Mouse (Mus musculus) stomach, postnatal 0 days (tissue): ENCODE results near the gene Tekt1. TPM values are rescaled to one million over a fixed set of nuclear protein-coding genes. Genes with fewer than 3 reads are reported as not detected.
A peak's percentile ranks its signal among the peaks of the same experiment; 100 is the strongest.

Source experiments
- ATAC-seq: fragments of 200-750 bp; cut with Nextera tagmentation; 2 replicates; pipeline ENCODE4 v1.8.0; 2017; ENCODE audit not compliant: low FRiP score, low TSS enrichment
- DNase-seq: peaks from one replicate; pipeline ENCODE4 v3.0.0-alpha.2; 2016; ENCODE audit warnings: low spot score
- H3K27ac ChIP-seq: fragments of 300-500 bp; sonication (generic); replicated peaks from 2 replicates; pipeline ENCODE4 v1.5.1; 2014; ENCODE audit warnings: mild to moderate bottlenecking, control low read depth
- H3K27me3 ChIP-seq: fragments of 300-500 bp; sonication (generic); 2 replicates; pipeline ENCODE4 v1.6.1; 2014; ENCODE audit warnings: low read length; ENCODE audit not compliant: control insufficient read depth, insufficient read depth
- H3K36me3 ChIP-seq: fragments of 300-500 bp; sonication (generic); 2 replicates; pipeline ENCODE4 v1.6.1; 2014; ENCODE audit warnings: low read length, mixed read lengths; ENCODE audit not compliant: control insufficient read depth, insufficient read depth
- H3K4me1 ChIP-seq: fragments of 300-500 bp; sonication (generic); replicated peaks from 2 replicates; pipeline ENCODE4 v1.6.1; 2014; ENCODE audit warnings: antibody characterized with exemption; ENCODE audit not compliant: control insufficient read depth, insufficient read depth
- H3K4me2 ChIP-seq: fragments of 300-500 bp; sonication (generic); replicated peaks from 2 replicates; pipeline ENCODE4 v1.6.1; 2014; ENCODE audit warnings: low read depth, mild to moderate bottlenecking, control low read depth, moderate library complexity
- H3K4me3 ChIP-seq: fragments of 300-500 bp; sonication (generic); 2 replicates; pipeline ENCODE4 v1.5.1; 2014; ENCODE audit warnings: low read depth, low read length, control low read depth
- H3K9ac ChIP-seq: fragments of 300-500 bp; sonication (generic); 2 replicates; pipeline ENCODE4 v1.6.1; 2014; ENCODE audit warnings: mild to moderate bottlenecking, low read length, control low read depth, mixed read lengths
- H3K9me3 ChIP-seq: fragments of 300-500 bp; sonication (generic); 2 replicates; pipeline ENCODE4 v1.6.1; 2016; ENCODE audit warnings: low read length; ENCODE audit not compliant: control insufficient read depth
- CTCF ChIP-seq: IDR thresholded peaks from 2 replicates; pipeline ENCODE4 v1.5.1; 2016; ENCODE audit warnings: antibody characterized with exemption, low read depth, mild to moderate bottlenecking, moderate library complexity
- EP300 ChIP-seq: optimal IDR thresholded peaks from 2 replicates; pipeline ENCODE3; 2016; ENCODE audit warnings: antibody characterized with exemption
- WGBS: fragments of 180-500 bp; shearing (Covaris S2); extraction: QIAGEN DNeasy Blood & Tissue Kit; methylation state at CpG from one replicate; pipeline ENCODE4 v1.1.7; 2014; 5-methylcytosine and 5-hydroxymethylcytosine counted together
- microRNA-seq: library from miRNA; unstranded; fragments of <30 nt; microRNA quantifications from one replicate; pipeline ENCODE4, GENCODE M21; 2016
- polyA plus RNA-seq: library from polyadenylated mRNA; unstranded; fragments of >200 nt; fragmentation: Nextera tagmentation; extraction: Ambion mirVana; gene quantifications from 2 replicates; pipeline ENCODE4 v1.2.1, GENCODE M21; 2015

The Tekt1 gene
- polyA plus RNA-seq, 1 experiment from 2014 or later = not detected

DNA sequence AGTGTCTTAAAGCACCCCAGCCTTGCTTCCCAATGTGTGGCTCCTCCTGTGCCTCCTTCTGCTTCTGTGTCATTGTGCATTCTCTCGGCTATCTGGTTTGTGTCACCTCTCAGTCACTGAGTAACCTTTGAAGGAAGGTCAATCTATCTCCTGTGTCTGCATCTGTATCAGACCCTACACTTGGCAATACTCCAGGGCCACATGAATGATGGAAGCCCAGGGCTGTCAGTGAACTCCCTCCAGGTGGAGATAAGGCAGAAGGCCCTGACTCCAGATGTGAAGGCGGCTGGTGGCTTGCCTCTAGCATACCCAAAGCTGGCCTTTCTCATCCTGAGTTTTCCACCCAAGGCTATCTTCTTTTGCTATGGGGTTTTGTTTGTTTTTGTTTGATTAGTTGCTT, 53.3 kb downstream of the Tekt1 start:
- Histone ChIP-seq H3K36me3 (no peaks in the 10 kb centered on the region), H3K27ac (no peak overlapping the region), H3K4me3 (no peak overlapping the region), H3K9ac (no peak overlapping the region), H3K4me2 (no peak overlapping the region), H3K27me3 (no peaks in the 10 kb centered on the region), H3K4me1 (no peaks in the 10 kb centered on the region), H3K9me3 (no peaks in the 10 kb centered on the region)
- no peak for ATAC-seq
- no peak for DNase-seq
- TF ChIP-seq CTCF (no peak), EP300 (no peak)
- WGBS = 51% methylated on average over 2 of the region's 2 CpGs

GRCm38 (mm10) chr11:72307461-72307860, 54.8 kb downstream of the Tekt1 start:
- H3K9ac ChIP-seq = no peak overlapping the region
- H3K36me3 ChIP-seq = no peaks in the 10 kb centered on the region
- WGBS = 87% methylated on average over 5 of the region's 5 CpGs
- H3K4me1 ChIP-seq = no peaks in the 10 kb centered on the region
- no peaks in the 10 kb centered on the region for H3K9me3 ChIP-seq
- H3K4me2 ChIP-seq = no peak overlapping the region
- H3K4me3 ChIP-seq = no peak overlapping the region
- H3K27ac ChIP-seq = no peak overlapping the region
- TF ChIP-seq EP300 = no peak
- no peak for TF ChIP-seq CTCF
- no peaks in the 10 kb centered on the region for H3K27me3 ChIP-seq
- DNase-seq = no peak
- no peak for ATAC-seq

DNA sequence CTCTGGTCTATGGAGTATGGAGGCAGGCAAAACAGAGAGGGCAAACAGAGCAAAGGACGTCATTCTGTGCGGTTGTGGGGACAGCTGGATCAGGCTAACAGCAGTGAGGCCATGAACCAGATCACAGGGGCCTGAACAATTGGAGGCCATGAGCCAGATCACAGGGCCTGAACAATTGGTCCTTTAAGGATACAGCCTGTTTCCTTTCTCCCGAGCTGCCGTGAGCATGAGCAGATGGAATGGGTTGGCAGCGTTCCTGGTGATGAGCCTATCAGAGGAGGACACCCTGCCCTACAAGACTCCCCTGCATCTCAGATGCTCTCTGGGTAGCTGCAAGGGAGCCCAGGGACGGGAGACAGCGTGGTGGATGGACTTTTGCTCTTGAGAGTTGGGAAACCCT, 60.0 kb downstream of the Tekt1 start:
- Histone ChIP-seq H3K4me2 (peak overlapping the region; percentile 61), H3K4me3 (peak overlapping the region; percentile 43), H3K36me3 (no peaks in the 10 kb centered on the region), H3K4me1 (no peaks in the 10 kb centered on the region), H3K9me3 (no peaks in the 10 kb centered on the region), H3K27me3 (no peaks in the 10 kb centered on the region), H3K9ac (peak overlapping the region; percentile 51), H3K27ac (peak overlapping the region; percentile 78)
- DNase-seq = no peak
- peak; percentile 19; the same call in 1 of the 2 replicates for ATAC-seq
- TF ChIP-seq EP300 (no peak), CTCF (no peak)
- 68% methylated on average over 7 of the region's 7 CpGs for WGBS

DNA sequence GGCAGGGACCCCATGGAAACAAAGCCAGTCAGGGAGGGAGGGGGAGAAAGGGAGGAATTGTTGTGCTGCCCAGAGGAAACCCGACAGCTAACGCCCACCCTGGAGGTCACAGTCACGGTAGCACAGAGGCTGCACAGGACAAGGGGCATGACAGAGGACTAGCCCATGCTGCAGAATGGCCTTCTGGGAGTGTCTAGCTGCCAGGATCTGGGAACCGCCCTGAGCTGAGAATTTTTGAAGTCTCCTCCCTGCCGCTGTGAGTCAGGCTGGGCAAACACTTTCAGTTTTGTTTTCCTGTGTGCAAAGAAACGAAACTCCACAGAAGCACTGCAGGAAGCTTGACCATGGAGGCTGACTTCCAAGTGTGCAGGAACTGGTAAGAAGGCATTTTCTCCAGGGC, 60.9 kb downstream of the Tekt1 start, which contains the start of gene Xaf1:
Gene Xaf1, plus strand, starts transcription at position 296 of the 400 bp plus-strand sequence.
- TF ChIP-seq EP300 (no peak), CTCF (no peak)
- ATAC-seq (peak; percentile 94), DNase-seq (peak; percentile 82)
- Histone ChIP-seq H3K36me3 (no peaks in the 10 kb centered on the region), H3K4me3 (peak within 1 kb of the TSS; percentile 43), H3K4me2 (peak within 1 kb of the TSS; percentile 61), H3K27ac (peak within 1 kb of the TSS; percentile 78), H3K9ac (peak within 1 kb of the TSS; percentile 51), H3K4me1 (no peaks in the 10 kb centered on the region), H3K27me3 (no peaks in the 10 kb centered on the region), H3K9me3 (no peaks in the 10 kb centered on the region)
- 7% methylated on average over 6 of the region's 6 CpGs for WGBS

Small RNAs within 50 kb of the gene (microRNA-seq; reads per million reads assigned to microRNA genes)
- not detected for gene Mir6338

Other genes with a start within 250 kb of the Tekt1 start
- 1.2 and 1.3 TPM in 2 replicates for gene Pitpnm3, start 226.7 kb downstream of the Tekt1 start, polyA plus RNA-seq
- gene Gm43951, start 155.6 kb downstream of the Tekt1 start, polyA plus RNA-seq = 0.06 and 0.10 TPM in 2 replicates
- gene 4933427D14Rik, start 155.0 kb downstream of the Tekt1 start, polyA plus RNA-seq = 4.8 and 7.2 TPM in 2 replicates
- 271 TPM in 2 replicates for gene Txndc17, start 154.9 kb downstream of the Tekt1 start, polyA plus RNA-seq
- 25.8 and 28.1 TPM in 2 replicates for gene Med31, start 146.8 kb downstream of the Tekt1 start, polyA plus RNA-seq
- 0.06 and 0.12 TPM in 2 replicates for gene Slc13a5, start 95.2 kb downstream of the Tekt1 start, polyA plus RNA-seq
- gene Xaf1, start 60.8 kb downstream of the Tekt1 start, polyA plus RNA-seq = 22.6 and 23.3 TPM in 2 replicates
- not detected in 2 replicates for gene Fbxo39, start 48.0 kb downstream of the Tekt1 start, polyA plus RNA-seq
- gene Smtnl2, start 49.3 kb upstream of the Tekt1 start, polyA plus RNA-seq = 25.8 and 26.9 TPM in 2 replicates
- 12.9 and 13.0 TPM in 2 replicates for gene Ggt6, start 73.1 kb upstream of the Tekt1 start, polyA plus RNA-seq
- 52.2 and 57.6 TPM in 2 replicates for gene Mybbp1a, start 78.9 kb upstream of the Tekt1 start, polyA plus RNA-seq
- gene Spns2, start 127.5 kb upstream of the Tekt1 start, polyA plus RNA-seq = 23.6 and 29.6 TPM in 2 replicates
- gene Spns3, start 188.1 kb upstream of the Tekt1 start, polyA plus RNA-seq = 0.75 and 1.0 TPM in 2 replicates
- 43.6 and 43.7 TPM in 2 replicates for gene Ube2g1, start 244.8 kb upstream of the Tekt1 start, polyA plus RNA-seq